Mouse (Mus musculus) right cerebral cortex, postnatal 25 days (tissue): ENCODE results near the gene Mcfd2.

Source experiments
- DNase-seq: peaks from one replicate; pipeline ENCODE4 v3.0.0; 2022

The Mcfd2 gene

DNA sequence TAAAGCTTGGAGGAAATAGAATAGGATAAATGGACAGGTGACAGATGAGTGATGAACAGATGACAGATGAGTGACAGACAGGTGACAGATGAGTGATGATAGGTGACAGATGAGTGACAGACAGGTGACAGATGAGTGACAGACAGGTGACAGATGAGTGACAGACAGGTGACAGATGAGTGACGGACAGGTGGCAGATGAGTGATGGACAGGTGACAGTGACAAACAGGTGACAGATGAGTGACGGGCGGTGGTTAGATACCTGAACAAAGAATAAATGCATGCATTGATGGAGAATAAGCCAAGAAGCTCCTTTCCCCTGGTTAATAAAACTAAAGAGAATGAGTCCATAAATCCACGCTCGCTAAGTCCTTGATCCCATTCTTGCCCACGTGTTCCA, 30.7 kb downstream of the Mcfd2 start:
- no peak for DNase-seq

GRCm38 (mm10) chr17:87227878-87228277, 37.9 kb downstream of the Mcfd2 start:
- DNase-seq = no peak

GRCm38 (mm10) chr17:87226079-87226640, 39.6 kb downstream of the Mcfd2 start:
- DNase-seq = no peak

- no peak for DNase-seq
Observed at GRCm38 (mm10) chr17:87225384-87225783, 40.4 kb downstream of the Mcfd2 start.

DNA sequence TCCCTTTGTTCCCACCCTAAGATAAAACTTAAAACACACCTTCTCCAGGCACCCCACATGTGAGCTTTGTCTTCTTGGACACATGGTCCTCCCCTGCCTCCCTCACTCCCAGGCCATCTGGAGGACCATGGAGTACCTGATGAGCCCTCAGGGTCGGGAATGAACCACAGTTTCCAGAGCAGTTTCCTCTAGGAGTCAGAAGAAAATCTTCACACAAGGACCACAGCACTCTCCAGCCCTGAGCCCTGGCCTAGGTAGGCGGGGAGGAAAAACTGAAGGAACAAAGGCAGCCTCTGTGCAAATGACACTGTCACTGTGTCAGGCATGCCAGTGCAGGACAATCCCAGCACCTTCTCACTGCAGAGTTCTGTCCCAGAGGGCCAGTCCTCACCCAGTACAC, 41.3 kb downstream of the Mcfd2 start:
- DNase-seq = no peak

DNA sequence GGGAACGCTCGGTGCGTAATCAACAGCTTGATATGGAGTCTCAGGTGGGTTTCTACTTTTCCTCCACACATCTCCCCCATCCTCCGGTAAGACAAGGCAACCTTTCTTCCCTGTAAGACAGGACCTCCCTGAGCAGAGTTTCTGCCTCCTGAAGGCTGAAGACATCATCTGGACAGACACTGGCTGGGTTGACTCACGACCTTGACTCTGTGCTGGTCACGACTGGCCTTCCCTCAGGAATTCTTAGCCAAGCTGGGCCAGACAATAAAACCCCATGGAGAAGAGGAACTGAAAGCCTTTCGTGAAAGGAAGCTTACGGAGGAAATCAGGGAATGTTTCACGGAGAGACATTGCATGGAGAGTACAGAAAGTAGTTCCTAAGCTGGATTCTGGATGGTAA, 46.3 kb downstream of the Mcfd2 start:
- no peak for DNase-seq

DNA sequence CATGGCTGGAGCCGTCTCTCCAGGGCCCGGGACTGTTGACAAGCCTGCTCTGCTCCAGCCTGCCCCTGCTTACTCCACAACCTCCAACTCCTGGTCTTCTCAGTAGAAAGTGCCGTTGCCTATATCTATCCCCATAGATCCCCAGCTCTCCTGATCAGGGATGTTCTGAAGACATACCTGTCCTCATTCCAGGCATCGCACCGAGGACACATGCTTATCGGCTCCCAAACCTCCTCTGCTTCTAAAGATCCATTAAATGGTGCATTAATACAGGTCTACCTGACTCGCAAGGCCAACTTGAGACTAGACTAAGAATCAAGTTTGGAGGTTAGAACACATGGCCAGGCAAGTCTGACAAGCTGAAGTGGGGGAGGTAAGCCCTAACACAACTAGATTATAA, 51.2 kb downstream of the Mcfd2 start:
- DNase-seq = no peak

- no peak for DNase-seq
Observed at GRCm38 (mm10) chr17:87210525-87210924, 55.2 kb downstream of the Mcfd2 start.

- DNase-seq = no peak
Observed at GRCm38 (mm10) chr17:87206885-87207284, 58.9 kb downstream of the Mcfd2 start.
